Mouse (Mus musculus) cortical plate, adult 2 months (tissue): ENCODE results near the gene Ank3.

Source experiments
- CTCF ChIP-seq: fragments of 200-500 bp; IDR thresholded peaks from 2 replicates; pipeline ENCODE4 v1.5.1; 2011; ENCODE audit warnings: mild to moderate bottlenecking, control low read depth, low read length; ENCODE audit not compliant: insufficient read depth; ENCODE audit errors: extremely low read depth
- POLR2A ChIP-seq: fragments of 200-500 bp; IDR thresholded peaks from 2 replicates; pipeline ENCODE4 v1.6.1; 2011; ENCODE audit warnings: mild to moderate bottlenecking, low read length, control low read depth; ENCODE audit not compliant: insufficient read depth; ENCODE audit errors: extremely low read depth

DNA sequence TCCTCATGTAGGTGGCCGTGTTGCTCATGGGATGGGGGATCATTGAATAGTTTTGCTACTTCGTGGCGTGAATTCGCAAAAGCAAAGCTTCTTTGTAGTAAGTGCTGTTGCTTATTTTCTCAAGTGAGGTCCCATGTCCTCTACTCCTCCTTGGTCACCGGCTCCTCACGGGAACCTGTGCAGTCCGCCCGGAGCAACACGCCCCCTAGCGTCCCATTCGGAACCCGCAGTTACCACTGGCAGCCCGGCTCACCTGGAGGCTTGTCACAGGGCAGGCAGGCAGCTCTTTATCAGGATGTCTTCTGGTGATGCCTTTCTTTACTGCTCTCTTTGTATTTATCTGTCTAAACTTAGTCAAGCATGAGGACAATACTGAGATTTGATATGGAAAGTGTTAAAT is 157.7 kb downstream of the Ank3 start:
- TF ChIP-seq CTCF (peak; percentile 51), POLR2A (no peak)
